Mouse (Mus musculus): ENCODE measurements at regions not wholly inside any gene's neighbourhood (a gene's known extent, or its start where the extent isn't known, plus 50 kb on each side); places are given as distances from the start of the nearest gene placed in this dataset.
A peak's percentile ranks its signal among the peaks of the same experiment; 100 is the strongest.

- no peak for DNase-seq (ENCODE audit: low read depth)
Observed at GRCm38 (mm10) chr6:117237096-117237495, 68.8 kb downstream of the Cxcl12 start.

GRCm38 (mm10) chr6:117241206-117241605 lies 72.9 kb downstream of the Cxcl12 start:
- no peak for DNase-seq (ENCODE audit: low read depth)

- no peak for DNase-seq (ENCODE audit: low read depth)
Observed at GRCm38 (mm10) chr6:117245398-117245797, 77.1 kb downstream of the Cxcl12 start.

GRCm38 (mm10) chr6:117245849-117246248 lies 77.5 kb downstream of the Cxcl12 start:
- DNase-seq (ENCODE audit: low read depth) = no peak

GRCm38 (mm10) chr6:117249230-117249921 lies 81.0 kb downstream of the Cxcl12 start:
- no peak for DNase-seq (ENCODE audit: low read depth)

GRCm38 (mm10) chr6:117250051-117250450 lies 81.7 kb downstream of the Cxcl12 start:
- no peak for DNase-seq (ENCODE audit: low read depth)

GRCm38 (mm10) chr6:117251383-117251925 lies 83.1 kb downstream of the Cxcl12 start:
- DNase-seq (ENCODE audit: low read depth) = no peak

GRCm38 (mm10) chr6:117252361-117252760 lies 84.0 kb downstream of the Cxcl12 start:
- no peak for DNase-seq (ENCODE audit: low read depth)

- DNase-seq (ENCODE audit: low read depth) = no peak
Observed at GRCm38 (mm10) chr6:117253036-117253435, 84.7 kb downstream of the Cxcl12 start.

GRCm38 (mm10) chr6:117253586-117254330 lies 85.4 kb downstream of the Cxcl12 start:
- no peak for DNase-seq (ENCODE audit: low read depth)

GRCm38 (mm10) chr6:117254620-117255228 lies 86.4 kb downstream of the Cxcl12 start:
- no peak for DNase-seq (ENCODE audit: low read depth)

- DNase-seq (ENCODE audit: low read depth) = no peak
Observed at GRCm38 (mm10) chr6:117255399-117256098, 87.2 kb downstream of the Cxcl12 start.

GRCm38 (mm10) chr6:117256099-117256471 lies 87.8 kb downstream of the Cxcl12 start:
- DNase-seq (ENCODE audit: low read depth) = no peak

GRCm38 (mm10) chr6:117257591-117257990 lies 89.3 kb downstream of the Cxcl12 start:
- no peak for DNase-seq (ENCODE audit: low read depth)

GRCm38 (mm10) chr6:117267906-117268305 lies 99.6 kb downstream of the Cxcl12 start:
- DNase-seq (ENCODE audit: low read depth) = no peak

GRCm38 (mm10) chr6:117268376-117268775 lies 100.0 kb downstream of the Cxcl12 start:
- DNase-seq (ENCODE audit: low read depth) = no peak

- no peak for DNase-seq (ENCODE audit: low read depth)
Observed at GRCm38 (mm10) chr6:117270261-117270660, 101.9 kb downstream of the Cxcl12 start.

GRCm38 (mm10) chr6:117271562-117272226 lies 103.4 kb downstream of the Cxcl12 start:
- DNase-seq (ENCODE audit: low read depth) = peak; percentile 42

GRCm38 (mm10) chr6:117272227-117272955 lies 104.1 kb downstream of the Cxcl12 start:
- peak; percentile 84 for DNase-seq (ENCODE audit: low read depth)

- no peak for DNase-seq (ENCODE audit: low read depth)
Observed at GRCm38 (mm10) chr6:117275915-117276314, 107.6 kb downstream of the Cxcl12 start.

- no peak for DNase-seq (ENCODE audit: low read depth)
Observed at GRCm38 (mm10) chr6:117276850-117277249, 108.5 kb downstream of the Cxcl12 start.

Data from fibroblast of lung, adult 2 months (primary cell).